Mouse (Mus musculus): Measurements from ENCODE around the gene Lrcol1. TPM values are rescaled to one million over a fixed set of nuclear protein-coding genes. Genes with fewer than 3 reads are reported as not detected.

Lrcol1 gene
- total and polyA plus RNA-seq, 3 experiments: not detected

DNA sequence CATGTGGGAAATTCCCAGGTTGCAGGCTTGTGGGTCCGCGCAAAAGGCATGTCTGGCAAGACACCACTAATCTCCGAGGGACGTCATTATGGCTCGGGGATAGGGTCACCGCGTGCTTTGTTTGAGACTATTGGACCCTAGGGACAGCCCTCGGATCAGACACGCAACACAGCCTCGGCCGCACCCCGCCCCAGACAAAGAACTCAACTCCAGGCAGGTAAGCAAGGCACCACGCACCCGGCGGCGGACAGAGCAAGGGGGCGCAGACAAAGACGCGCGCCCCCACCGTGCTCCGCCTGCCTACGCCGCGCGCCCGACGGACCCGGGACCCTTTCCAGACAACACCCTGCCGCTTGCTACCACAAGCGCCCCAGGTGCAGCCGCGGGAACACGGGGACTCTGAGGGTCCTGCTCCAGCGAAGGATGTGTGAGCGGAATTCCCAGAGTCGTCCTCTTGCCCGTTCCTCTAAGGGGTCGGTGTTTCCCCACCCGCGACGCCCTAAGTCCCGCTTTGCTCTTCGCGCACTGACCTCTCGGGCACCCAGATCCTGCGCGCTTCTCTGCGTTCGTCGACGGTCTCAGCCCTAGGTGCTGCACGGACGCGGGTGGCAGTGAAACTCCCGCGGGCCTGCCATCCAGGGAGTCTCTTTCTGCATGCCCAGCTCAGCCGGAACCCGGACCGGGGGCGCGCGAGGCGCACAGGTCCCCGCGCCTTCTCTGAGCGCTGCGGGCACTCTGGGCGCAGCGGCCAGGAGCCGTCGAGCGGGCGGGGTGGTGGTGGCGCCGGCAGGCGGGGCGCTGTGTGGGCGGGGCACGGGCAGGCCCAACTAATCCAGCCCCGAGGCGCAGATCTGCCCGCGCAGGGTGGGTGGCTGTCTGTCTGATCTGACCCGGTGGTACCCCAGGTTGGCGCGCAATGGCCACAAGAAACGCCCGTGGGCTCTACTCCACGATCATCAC lies 42.1 kb downstream of the Lrcol1 start:
- no peak for TF ChIP-seq MXI1 (IDR thresholded peaks at IDR 0.05; ENCODE audit: low read depth, low read length)
- no peak for TF ChIP-seq JUN (IDR thresholded peaks at IDR 0.05; ENCODE audit: insufficient read depth, low read depth, low read length)
- no peak for TF ChIP-seq NELFE (IDR thresholded peaks at IDR 0.05; ENCODE audit: low read depth, low read length)
- TF ChIP-seq SMC3 (IDR thresholded peaks at IDR 0.05; ENCODE audit: low read depth, low read length): no peak
- TF ChIP-seq MYC (IDR thresholded peaks at IDR 0.05; ENCODE audit: low read depth, low read length): no peak
- no peak for TF ChIP-seq EP300 (IDR thresholded peaks at IDR 0.05; ENCODE audit: low read length)
- no peak for TF ChIP-seq USF1 (IDR thresholded peaks at IDR 0.05; ENCODE audit: low read depth, low read length)
- no peak for TF ChIP-seq UBTF (IDR thresholded peaks at IDR 0.05; ENCODE audit: low read depth, low read length)
- TF ChIP-seq ZKSCAN1 (IDR thresholded peaks at IDR 0.05; ENCODE audit: borderline replicate concordance, low read depth, low read length): no peak
- no peak for TF ChIP-seq KAT2A (IDR thresholded peaks at IDR 0.05; ENCODE audit: insufficient replicate concordance, low read length)
- no peak for TF ChIP-seq SIN3A (IDR thresholded peaks at IDR 0.05; ENCODE audit: low read length)
- TF ChIP-seq ZNF384 (IDR thresholded peaks at IDR 0.05; ENCODE audit: low read depth, low read length): no peak
- no peak for TF ChIP-seq ZMIZ1 (IDR thresholded peaks at IDR 0.05; ENCODE audit: low read depth, low read length)
- TF ChIP-seq HCFC1 (IDR thresholded peaks at IDR 0.05; ENCODE audit: low read depth, low read length): no peak
- TF ChIP-seq MAX (IDR thresholded peaks at IDR 0.05; ENCODE audit: low read length): no peak
- no peak for TF ChIP-seq POLR2A (IDR thresholded peaks at IDR 0.05; ENCODE audit: low read depth, low read length)
- Histone ChIP-seq H3K27me3 (replicated peaks) (no peaks in the 10 kb centered on the region), H3K27ac (ENCODE audit: insufficient read depth, low read depth) (no peak overlapping the region), H3K4me3 (replicated peaks in 1 of 3; ENCODE audit: low read depth in 2 of 3, low read length in 2 of 3, poor library complexity in 1 of 3) (no peak overlapping the region), H3K4me2 (ENCODE audit: insufficient read depth, low read depth, poor library complexity, severe bottlenecking) (no peak overlapping the region), H3K9me3 (replicated peaks; ENCODE audit: low read length) (peaks cover 2% of the 10 kb centered on the region), H3K4me1 (ENCODE audit: control insufficient read depth in 1 of 2, insufficient read depth in 2 of 2) (peaks cover 22 to 42% of the 10 kb centered on the region in 2 experiments), H3K79me2 (replicated peaks; ENCODE audit: control insufficient read depth, extremely low read depth, insufficient read depth, poor library complexity, severe bottlenecking) (no peaks in the 10 kb centered on the region), H3K9ac (ENCODE audit: insufficient read depth, low read depth) (no peak overlapping the region), H3K36me3 (replicated peaks in 1 of 2; ENCODE audit: control insufficient read depth in 1 of 2, insufficient read depth in 1 of 2, low read length in 1 of 2) (peaks cover 0 to 16% of the 10 kb centered on the region in 2 experiments)
- dilution Hi-C loops (cut with MboI; ENCODE audit: extremely low pct_ligation_motif_present, extremely low pct_unique_long_range_greater_than_20kb, low sequenced_read_pairs): no loop called here
- DNase-seq (ENCODE audit: extremely low read depth): no peak
- in situ Hi-C loops (cut with MboI; ENCODE audit: low pct_ligation_motif_present, low pct_unique_long_range_greater_than_20kb, low sequenced_read_pairs): no loop called here

DNA sequence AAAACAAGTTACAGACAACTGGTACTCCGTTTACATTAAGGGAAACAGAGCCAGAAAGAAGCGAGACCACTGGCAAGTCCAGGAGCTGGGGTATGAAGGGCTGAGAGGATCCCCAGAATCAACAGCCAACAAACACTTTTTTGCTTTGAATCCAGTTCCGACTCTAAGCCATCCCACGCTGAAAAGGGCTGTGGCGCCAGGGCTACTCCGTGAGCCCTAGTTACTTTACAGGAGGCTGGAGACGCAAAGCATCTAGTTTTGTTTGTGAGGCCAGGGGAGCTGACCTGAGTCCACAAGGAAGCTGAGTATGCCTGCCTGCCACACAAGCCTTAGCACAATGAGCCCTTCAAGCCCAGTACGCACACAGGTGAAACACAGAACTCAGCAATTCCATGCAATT lies 42.8 kb downstream of the Lrcol1 start:
- in situ Hi-C loops (cut with MboI; ENCODE audit: low pct_ligation_motif_present, low pct_unique_long_range_greater_than_20kb, low sequenced_read_pairs): no loop called here

More for the DNA sequence above, 42.8 kb downstream of the Lrcol1 start:
- Histone ChIP-seq H3K4me2 (ENCODE audit: insufficient read depth, low read depth, poor library complexity, severe bottlenecking) (no peak overlapping the region), H3K4me1 (ENCODE audit: control insufficient read depth in 1 of 2, insufficient read depth in 2 of 2) (peaks cover 24 to 49% of the 10 kb centered on the region in 2 experiments), H3K9ac (ENCODE audit: insufficient read depth, low read depth) (no peak overlapping the region), H3K27ac (ENCODE audit: insufficient read depth, low read depth) (no peak overlapping the region), H3K27me3 (replicated peaks) (no peaks in the 10 kb centered on the region), H3K9me3 (replicated peaks; ENCODE audit: low read length) (peaks cover 2% of the 10 kb centered on the region), H3K4me3 (replicated peaks in 1 of 3; ENCODE audit: low read depth in 2 of 3, low read length in 2 of 3, poor library complexity in 1 of 3) (no peak overlapping the region), H3K79me2 (replicated peaks; ENCODE audit: control insufficient read depth, extremely low read depth, insufficient read depth, poor library complexity, severe bottlenecking) (no peaks in the 10 kb centered on the region), H3K36me3 (replicated peaks in 1 of 2; ENCODE audit: control insufficient read depth in 1 of 2, insufficient read depth in 1 of 2, low read length in 1 of 2) (peaks cover 0 to 13% of the 10 kb centered on the region in 2 experiments)
- dilution Hi-C loops (cut with MboI; ENCODE audit: extremely low pct_ligation_motif_present, extremely low pct_unique_long_range_greater_than_20kb, low sequenced_read_pairs): no loop called here
- DNase-seq (ENCODE audit: extremely low read depth): no peak
- TF ChIP-seq RAD21 (IDR thresholded peaks at IDR 0.05; ENCODE audit: low read depth, low read length) (no peak), KAT2A (IDR thresholded peaks at IDR 0.05; ENCODE audit: insufficient replicate concordance, low read length) (no peak), MXI1 (IDR thresholded peaks at IDR 0.05; ENCODE audit: low read depth, low read length) (no peak), NELFE (IDR thresholded peaks at IDR 0.05; ENCODE audit: low read depth, low read length) (no peak), MEF2A (IDR thresholded peaks at IDR 0.05; ENCODE audit: borderline replicate concordance, low read depth, low read length) (no peak), CHD2 (IDR thresholded peaks at IDR 0.05; ENCODE audit: low read length) (no peak), POLR2A (IDR thresholded peaks at IDR 0.05; ENCODE audit: low read depth, low read length) (no peak), EP300 (IDR thresholded peaks at IDR 0.05; ENCODE audit: low read length) (no peak), GABPA (IDR thresholded peaks at IDR 0.05; ENCODE audit: insufficient replicate concordance, low read depth, low read length) (no peak), MAX (IDR thresholded peaks at IDR 0.05; ENCODE audit: low read length) (no peak), BHLHE40 (IDR thresholded peaks at IDR 0.05; ENCODE audit: low read depth, low read length) (no peak)

All from CH12.LX (cell line).